Mouse (Mus musculus): ENCODE data around the gene Ppp4r1.

DNA sequence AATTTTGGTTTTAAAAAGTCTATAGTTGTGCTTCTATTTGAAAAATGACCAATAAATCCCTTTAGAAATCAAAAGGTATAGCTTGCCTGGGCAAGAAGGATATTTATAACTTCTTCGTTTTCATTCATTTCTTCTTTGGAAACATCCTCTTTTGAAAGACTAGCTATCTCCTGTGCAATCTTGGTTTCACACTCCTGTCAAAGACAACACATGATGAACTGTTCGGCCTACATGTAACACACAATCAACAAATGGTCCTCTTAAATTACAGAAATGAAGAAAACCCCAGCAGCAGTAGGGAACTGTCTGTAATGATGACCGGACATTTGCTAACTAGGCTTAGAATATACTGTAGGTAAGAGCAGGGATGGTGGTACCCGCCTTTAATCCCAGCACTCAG is 71.6 kb downstream of the Ppp4r1 start:
- TF ChIP-seq BHLHE40 (IDR thresholded peaks at IDR 0.05; ENCODE audit: low read depth, low read length) (no peak), MAX (IDR thresholded peaks at IDR 0.05; ENCODE audit: low read length) (no peak), ELF1 (IDR thresholded peaks at IDR 0.05; ENCODE audit: low read depth, low read length) (no peak), CTCF (conservative IDR thresholded peaks at IDR 0.05 in 1 of 2, IDR thresholded peaks at IDR 0.05 in 1 of 2; ENCODE audit: low read depth in 2 of 2, low read length in 2 of 2) (no peak)
